Mouse (Mus musculus): ENCODE measurements around the gene Olfr916.

DNA sequence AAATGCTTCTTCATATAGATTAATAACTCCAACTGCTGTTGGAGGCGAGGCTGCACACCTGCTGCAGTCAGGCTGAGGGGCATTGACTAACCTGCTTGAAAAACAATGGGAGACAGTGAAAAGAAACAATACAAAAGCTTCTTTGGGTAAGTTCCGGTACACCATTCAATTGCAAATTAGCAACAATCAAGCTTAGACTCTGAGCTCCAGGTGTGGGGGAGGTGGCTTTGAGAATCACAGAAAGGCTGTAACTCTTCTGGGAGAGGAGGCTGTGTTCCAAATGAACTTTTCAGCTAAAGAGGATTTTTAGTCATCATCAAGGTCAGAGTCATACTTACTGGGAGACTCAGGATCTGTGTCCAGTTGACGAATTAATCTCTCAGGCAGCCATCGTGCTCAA is 27.3 kb downstream of the Olfr916 start:
- TF ChIP-seq CTCF (conservative IDR thresholded peaks at IDR 0.05; ENCODE audit: insufficient read depth, insufficient read length, low read depth, low read length) (no peak), POLR2A (IDR thresholded peaks at IDR 0.05; ENCODE audit: low read depth, low read length) (no peak)

Data from kidney, adult 2 months (tissue).